In genomic region chr6:113822417-113822816, GRCm38 (mm10) we compare ENCODE assay signal across 8 mouse cellular contexts.
DNase-seq lines count a peak whose midpoint lies in the region; ATAC-seq and TF ChIP-seq lines count a peak whose summit lies in the region.

No protein-coding gene starts in this region.

- peak; percentile 66 for TF ChIP-seq CTCF in stomach, postnatal 0 days (IDR thresholded peaks at IDR 0.05; ENCODE audit: low read depth)

- no peaks in the 10 kb centered on the region for H3K27me3 ChIP-seq in midbrain, embryonic 11.5 days (ENCODE audit: control insufficient read depth, insufficient read depth, low read length)
- no peaks in the 10 kb centered on the region for H3K27me3 ChIP-seq in midbrain, embryonic 13.5 days
- no peaks in the 10 kb centered on the region for H3K27me3 ChIP-seq in embryonic facial prominence, embryonic 10.5 days (replicated peaks; ENCODE audit: low read depth, poor library complexity, severe bottlenecking)
- no peaks in the 10 kb centered on the region for H3K27me3 ChIP-seq in stomach, postnatal 0 days (ENCODE audit: control insufficient read depth, insufficient read depth, low read length)

- H3K9ac ChIP-seq in midbrain, embryonic 11.5 days (ENCODE audit: low read length) = no peak overlapping the region
- H3K9ac ChIP-seq in midbrain, embryonic 13.5 days (replicated peaks) = no peak overlapping the region
- H3K9ac ChIP-seq in stomach, postnatal 0 days (ENCODE audit: low read length) = no peak overlapping the region

- no peak overlapping the region for H3K27ac ChIP-seq in midbrain, embryonic 11.5 days (ENCODE audit: low read depth, low read length)
- no peak overlapping the region for H3K27ac ChIP-seq in midbrain, embryonic 13.5 days
- no peak overlapping the region for H3K27ac ChIP-seq in embryonic facial prominence, embryonic 10.5 days (replicated peaks)
- no peak overlapping the region for H3K27ac ChIP-seq in stomach, postnatal 0 days (replicated peaks)

- H3K4me2 ChIP-seq in midbrain, embryonic 11.5 days = no peak overlapping the region
- no peak overlapping the region for H3K4me2 ChIP-seq in midbrain, embryonic 13.5 days (replicated peaks)
- no peak overlapping the region for H3K4me2 ChIP-seq in stomach, postnatal 0 days (replicated peaks; ENCODE audit: low read depth)

- H3K36me3 ChIP-seq in midbrain, embryonic 11.5 days (ENCODE audit: control insufficient read depth, insufficient read depth, low read length) = no peaks in the 10 kb centered on the region
- no peaks in the 10 kb centered on the region for H3K36me3 ChIP-seq in midbrain, embryonic 13.5 days
- H3K36me3 ChIP-seq in embryonic facial prominence, embryonic 10.5 days (replicated peaks) = no peaks in the 10 kb centered on the region
- no peaks in the 10 kb centered on the region for H3K36me3 ChIP-seq in stomach, postnatal 0 days (ENCODE audit: control insufficient read depth, insufficient read depth, low read length)

- DNase-seq in midbrain, embryonic 11.5 days (ENCODE audit: low spot score, missing footprints) = peak; percentile 87
- peak; percentile 46 to 47 for DNase-seq in adrenal gland, postnatal 36 days
- peak; percentile 55 for DNase-seq in embryonic facial prominence, embryonic 10.5 days (ENCODE audit: low spot score)
- peak; percentile 47 to 72 for DNase-seq in layer of hippocampus, adult 8-10 months (ENCODE audit: low spot score in 2 of 2)
- DNase-seq in lung, postnatal 36 days = peak; percentile 72
- DNase-seq in stomach, postnatal 0 days (ENCODE audit: low spot score) = peak; percentile 47
- no peak for DNase-seq in yolk sac, embryonic 10.5 days (ENCODE audit: low spot score)

- H3K9me3 ChIP-seq in midbrain, embryonic 11.5 days (ENCODE audit: control insufficient read depth, low read length) = no peaks in the 10 kb centered on the region
- H3K9me3 ChIP-seq in midbrain, embryonic 13.5 days = no peaks in the 10 kb centered on the region
- H3K9me3 ChIP-seq in embryonic facial prominence, embryonic 10.5 days = no peaks in the 10 kb centered on the region
- H3K9me3 ChIP-seq in stomach, postnatal 0 days (ENCODE audit: control insufficient read depth, low read length) = no peaks in the 10 kb centered on the region

- no peaks in the 10 kb centered on the region for H3K4me1 ChIP-seq in midbrain, embryonic 11.5 days (ENCODE audit: control insufficient read depth, insufficient read depth, low read length)
- H3K4me1 ChIP-seq in midbrain, embryonic 13.5 days (replicated peaks) = 0 out of 2 replicates have a peak, but pooled peaks cover 5% of the 10 kb centered on the region
- no peaks in the 10 kb centered on the region for H3K4me1 ChIP-seq in embryonic facial prominence, embryonic 10.5 days
- no peaks in the 10 kb centered on the region for H3K4me1 ChIP-seq in stomach, postnatal 0 days (replicated peaks; ENCODE audit: control insufficient read depth, insufficient read depth)

- ATAC-seq in midbrain, embryonic 11.5 days (ENCODE audit: low FRiP score) = no peak
- ATAC-seq in midbrain, embryonic 13.5 days = no peak
- no peak for ATAC-seq in stomach, postnatal 0 days (ENCODE audit: low FRiP score, low TSS enrichment)

- WGBS in midbrain, embryonic 11.5 days = 38% methylated on average over 7 of the region's 7 CpGs
- 40% methylated on average over 7 of the region's 7 CpGs for WGBS in midbrain, embryonic 13.5 days
- WGBS in embryonic facial prominence, embryonic 10.5 days = 42% methylated on average over 7 of the region's 7 CpGs
- WGBS in stomach, postnatal 0 days = 33% methylated on average over 7 of the region's 7 CpGs

- TF ChIP-seq EP300 in stomach, postnatal 0 days (optimal IDR thresholded peaks at IDR 0.05) = no peak

- no peak overlapping the region for H3K4me3 ChIP-seq in midbrain, embryonic 11.5 days (ENCODE audit: low read depth, low read length)
- H3K4me3 ChIP-seq in midbrain, embryonic 13.5 days (replicated peaks) = no peak overlapping the region
- no peak overlapping the region for H3K4me3 ChIP-seq in embryonic facial prominence, embryonic 10.5 days
- H3K4me3 ChIP-seq in stomach, postnatal 0 days (ENCODE audit: low read depth, low read length) = no peak overlapping the region
